Comparison of ENCODE assay signal across 24 mouse cellular contexts in genomic region chr10:121222881-121223280, GRCm38 (mm10).
DNase-seq lines count a peak whose midpoint lies in the region; ATAC-seq and TF ChIP-seq lines count a peak whose summit lies in the region.
"Had no signal": no experiment of that assay in that cellular context is flagged by ENCODE, and none has a peak within 500 bp of the region (broad histone marks: within the 10 kb centered on the region; RNA-seq: fewer than 3 reads in every experiment).

No protein-coding gene starts in this region.

- H3K36me3 ChIP-seq in heart, embryonic 12.5 days = no peaks in the 10 kb centered on the region
- no peaks in the 10 kb centered on the region for H3K36me3 ChIP-seq in lung, postnatal 0 days (ENCODE audit: insufficient read depth, low read length)
- H3K36me3 ChIP-seq: forebrain, embryonic 10.5 days; forebrain, embryonic 15.5 days; heart, embryonic 15.5 days had no signal

- no peak for ATAC-seq in heart, embryonic 12.5 days (ENCODE audit: insufficient number of reproducible peaks, low FRiP score)
- ATAC-seq in lung, postnatal 0 days = peak; percentile 67
- ATAC-seq: CD4-positive, CD25-positive, alpha-beta regulatory T cell, adult 4 months; forebrain, embryonic 15.5 days; hindbrain, postnatal 0 days; inflammation-experienced regulatory T-cells, adult 6 months had no signal

- H3K9ac ChIP-seq in heart, embryonic 12.5 days = no peak overlapping the region
- H3K9ac ChIP-seq in lung, postnatal 0 days (replicated peaks; ENCODE audit: low read depth) = no peak overlapping the region
- H3K9ac ChIP-seq: forebrain, embryonic 15.5 days; heart, embryonic 15.5 days; hindbrain, embryonic 14.5 days had no signal

- peak; percentile 48; the same call in 1 of the 2 replicates for TF ChIP-seq EP300 in lung, postnatal 0 days (IDR thresholded peaks at IDR 0.05)

- 70% methylated on average over 4 of the region's 4 CpGs for WGBS in heart, embryonic 12.5 days
- WGBS in lung, postnatal 0 days = 43% methylated on average over 4 of the region's 4 CpGs
- WGBS in lung, adult 2 months = 58% methylated on average over 4 of the region's 4 CpGs

- DNase-seq in heart, adult 11 months = peak; percentile 45
- DNase-seq in lung, postnatal 0 days (ENCODE audit: low spot score) = peak; percentile 52
- no peak for DNase-seq in lung, adult 2 months
- peak; percentile 46 for DNase-seq in lung, postnatal 36 days
- DNase-seq in right cerebral cortex, adult 2 months (ENCODE audit: low spot score in 2 of 2) = no peak
- DNase-seq: adrenal gland, adult 2 months; adrenal gland, postnatal 14 days; cerebellum, adult 11 months; cerebellum, adult 2 months; cerebellum, adult 9-11 months; cerebellum, postnatal 25 days; gastrocnemius, postnatal 25 days; heart, adult 2 months; heart, postnatal 10 days; heart, postnatal 4 days had no signal

- no peak overlapping the region for H3K4me2 ChIP-seq in heart, embryonic 12.5 days
- H3K4me2 ChIP-seq in lung, postnatal 0 days (replicated peaks; ENCODE audit: low read depth, low read length) = no peak overlapping the region
- H3K4me2 ChIP-seq: forebrain, embryonic 15.5 days; heart, embryonic 11.5 days; heart, embryonic 15.5 days; hindbrain, embryonic 14.5 days had no signal

- H3K27ac ChIP-seq in heart, embryonic 12.5 days (ENCODE audit: poor library complexity, severe bottlenecking) = no peak overlapping the region
- H3K27ac ChIP-seq in lung, postnatal 0 days (ENCODE audit: low read length) = no peak overlapping the region
- H3K27ac ChIP-seq: forebrain, embryonic 10.5 days; forebrain, embryonic 15.5 days; heart, adult 2 months; heart, embryonic 15.5 days; hindbrain, embryonic 14.5 days; hindbrain, postnatal 0 days had no signal

- no peaks in the 10 kb centered on the region for H3K9me3 ChIP-seq in heart, embryonic 12.5 days (replicated peaks)
- no peaks in the 10 kb centered on the region for H3K9me3 ChIP-seq in lung, postnatal 0 days (ENCODE audit: low read length)
- H3K9me3 ChIP-seq: forebrain, embryonic 15.5 days; heart, embryonic 15.5 days had no signal

- no peak overlapping the region for H3K4me3 ChIP-seq in heart, embryonic 12.5 days
- no peak overlapping the region for H3K4me3 ChIP-seq in lung, postnatal 0 days (ENCODE audit: low read depth, low read length)
- no peak overlapping the region for H3K4me3 ChIP-seq in lung, adult 2 months (replicated peaks; ENCODE audit: extremely low read depth, low read depth, low read length)
- H3K4me3 ChIP-seq: forebrain, embryonic 10.5 days; forebrain, embryonic 15.5 days; heart, adult 2 months; heart, embryonic 15.5 days had no signal

- H3K4me1 ChIP-seq in heart, embryonic 12.5 days (replicated peaks) = no peaks in the 10 kb centered on the region
- H3K4me1 ChIP-seq in lung, postnatal 0 days (ENCODE audit: insufficient read depth, low read depth, low read length) = no peaks in the 10 kb centered on the region
- H3K4me1 ChIP-seq in lung, adult 2 months (ENCODE audit: control insufficient read depth, insufficient read depth, low read length) = no peaks in the 10 kb centered on the region
- H3K4me1 ChIP-seq: forebrain, embryonic 10.5 days; forebrain, embryonic 15.5 days; heart, embryonic 15.5 days had no signal

- no peaks in the 10 kb centered on the region for H3K27me3 ChIP-seq in heart, embryonic 12.5 days (replicated peaks)
- H3K27me3 ChIP-seq in lung, postnatal 0 days (replicated peaks; ENCODE audit: insufficient read depth, low read length) = no peaks in the 10 kb centered on the region
- H3K27me3 ChIP-seq: forebrain, embryonic 15.5 days; heart, embryonic 15.5 days had no signal

- TF ChIP-seq POLR2A in lung, adult 2 months (IDR thresholded peaks at IDR 0.05; ENCODE audit: borderline replicate concordance, extremely low read depth, low read depth, low read length) = no peak

- no peak for TF ChIP-seq CTCF in lung, postnatal 0 days (IDR thresholded peaks at IDR 0.05)
- TF ChIP-seq CTCF in lung, adult 2 months (IDR thresholded peaks at IDR 0.05; ENCODE audit: insufficient read depth, low read length) = no peak

Comparison
In these comparisons a context has a peak if more than half of its experiments do, and no peak if none do; other contexts are left out.
1. DNase-seq: peak in heart, adult 11 months (single experiment), lung, postnatal 0 days (single experiment) and lung, postnatal 36 days (single experiment); none in lung, adult 2 months (single experiment) and right cerebral cortex, adult 2 months (0 of 2).